Mouse (Mus musculus): ENCODE results near the gene Zdhhc5. TPM values are rescaled to one million over a fixed set of nuclear protein-coding genes. Genes with fewer than 3 reads are reported as not detected.

The Zdhhc5 gene
- polyA plus RNA-seq, 1 experiment from 2014 or later, result 29.7 TPM

DNA sequence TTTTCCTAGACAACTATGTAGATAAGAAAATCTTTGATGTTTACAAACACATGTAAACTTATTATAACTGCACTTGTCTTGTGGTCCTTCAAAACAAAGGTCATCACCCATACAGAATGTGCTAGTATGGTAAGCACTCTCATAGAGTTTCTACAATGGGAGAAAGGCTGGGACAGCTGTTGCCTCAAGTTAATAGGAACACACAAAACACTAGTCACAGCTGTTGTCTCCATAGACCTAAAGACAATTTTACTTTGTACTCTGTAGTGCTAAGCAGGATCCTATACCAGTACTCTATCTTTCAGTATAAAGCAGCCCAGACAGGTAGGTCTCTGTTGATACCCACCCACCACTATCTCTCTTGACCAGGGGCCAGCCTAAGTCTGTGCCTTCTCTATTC is 74.1 kb downstream of the Zdhhc5 start:
- DNase-seq (ENCODE audit: low spot score) (no peak), ATAC-seq (ENCODE audit: low FRiP score, low TSS enrichment) (no peak)
- no peak overlapping the region for H3K4me2 ChIP-seq (replicated peaks; ENCODE audit: low read depth)
- H3K9ac ChIP-seq (ENCODE audit: low read length), result no peak overlapping the region
- TF ChIP-seq CTCF (IDR thresholded peaks at IDR 0.05; ENCODE audit: low read depth), result no peak
- TF ChIP-seq EP300 (optimal IDR thresholded peaks at IDR 0.05), result no peak
- no peaks in the 10 kb centered on the region for H3K36me3 ChIP-seq (ENCODE audit: control insufficient read depth, insufficient read depth, low read length)
- peaks cover 19% of the 10 kb centered on the region for H3K4me1 ChIP-seq (replicated peaks; ENCODE audit: control insufficient read depth, insufficient read depth)
- H3K27ac ChIP-seq (replicated peaks), result 0 out of 2 replicates have a peak overlapping the region, but pooled peaks have one; percentile 40
- H3K4me3 ChIP-seq (ENCODE audit: low read depth, low read length), result no peak overlapping the region
- H3K9me3 ChIP-seq (ENCODE audit: control insufficient read depth, low read length), result no peaks in the 10 kb centered on the region
- no peaks in the 10 kb centered on the region for H3K27me3 ChIP-seq (ENCODE audit: control insufficient read depth, insufficient read depth, low read length)

DNA sequence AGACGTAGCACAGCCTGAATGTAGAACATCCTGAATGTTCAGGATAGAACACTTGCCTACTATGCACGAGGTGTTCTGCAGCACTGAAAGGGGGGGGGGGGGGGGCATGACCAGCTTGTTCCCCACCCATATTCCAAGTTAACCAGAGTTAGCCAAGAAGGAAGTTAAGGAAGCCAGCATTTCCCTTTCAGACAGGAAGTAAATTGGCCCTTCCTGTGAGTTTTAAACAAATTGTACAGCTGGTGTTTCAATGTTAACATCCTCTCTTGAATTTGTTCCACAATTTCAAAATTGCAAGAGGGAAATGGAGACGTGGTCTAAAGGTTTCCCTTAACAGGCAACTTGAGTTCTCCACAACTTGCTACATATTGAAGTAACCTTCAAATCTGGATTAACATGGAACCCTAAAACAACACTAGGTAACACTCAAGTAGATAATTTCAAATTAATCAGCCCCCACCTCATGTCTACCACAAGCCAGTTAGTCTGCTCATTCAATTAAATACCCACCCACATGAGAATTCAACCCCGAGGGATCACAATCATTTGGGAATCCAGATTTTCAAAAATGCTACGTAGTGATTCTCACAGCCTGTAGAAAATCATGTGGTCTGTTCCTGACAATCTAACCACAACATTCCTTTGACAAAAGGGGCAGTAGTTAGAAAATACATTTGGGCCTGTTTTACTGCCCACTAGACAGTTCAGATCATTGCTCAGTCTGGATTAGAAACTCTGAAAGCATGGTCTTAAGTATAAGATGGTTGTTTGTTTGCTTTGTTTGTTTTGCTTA is 76.4 kb downstream of the Zdhhc5 start:
- H3K27ac ChIP-seq (replicated peaks), result peak overlapping the region; percentile 93
- DNase-seq (ENCODE audit: low spot score), result no peak
- WGBS, result 24% methylated on average over 5 of the region's 5 CpGs
- no peaks in the 10 kb centered on the region for H3K36me3 ChIP-seq (ENCODE audit: control insufficient read depth, insufficient read depth, low read length)
- ATAC-seq (ENCODE audit: low FRiP score, low TSS enrichment), result no peak
- H3K9ac ChIP-seq (ENCODE audit: low read length), result no peak overlapping the region
- no peaks in the 10 kb centered on the region for H3K9me3 ChIP-seq (ENCODE audit: control insufficient read depth, low read length)
- H3K4me3 ChIP-seq (ENCODE audit: low read depth, low read length), result no peak overlapping the region
- H3K4me2 ChIP-seq (replicated peaks; ENCODE audit: low read depth), result peak overlapping the region; percentile 34; the same call in 1 of the 2 replicates
- H3K27me3 ChIP-seq (ENCODE audit: control insufficient read depth, insufficient read depth, low read length), result no peaks in the 10 kb centered on the region
- H3K4me1 ChIP-seq (replicated peaks; ENCODE audit: control insufficient read depth, insufficient read depth), result peaks cover 36% of the 10 kb centered on the region
- TF ChIP-seq EP300 (optimal IDR thresholded peaks at IDR 0.05), result no peak
- TF ChIP-seq CTCF (IDR thresholded peaks at IDR 0.05; ENCODE audit: low read depth), result no peak

MicroRNAs within 50 kb of the gene (microRNA counts, 519-probe panel; counts per million panel counts)
- microRNA mmu-miR-130a, result 7,544 counts per million, percentile 96 among the panel's probes with 10 or more counts

Small RNA genes lying within 50 kb of the gene (microRNA-seq; reads per million reads assigned to microRNA genes)
- 21,219 reads per million, percentile 96 among the genes with 10 or more reads in this experiment for gene Mir130a

Other genes with a start within 250 kb of the Zdhhc5 start
- gene Tfpi, start 238.4 kb downstream of the Zdhhc5 start, polyA plus RNA-seq (2015; fragmentation: Nextera tagmentation; extraction: Ambion mirVana), result 22.8 and 23.4 TPM in 2 replicates
- 34.5 and 38.8 TPM in 2 replicates for gene Ctnnd1, start 64.4 kb downstream of the Zdhhc5 start, polyA plus RNA-seq (2015; fragmentation: Nextera tagmentation; extraction: Ambion mirVana)
- gene Btbd18, start 56.1 kb downstream of the Zdhhc5 start, polyA plus RNA-seq (2015; fragmentation: Nextera tagmentation; extraction: Ambion mirVana), result 0.07 and 0.11 TPM in 2 replicates
- 111 and 123 TPM in 2 replicates for gene Selenoh, start 44.4 kb downstream of the Zdhhc5 start, polyA plus RNA-seq (2015; fragmentation: Nextera tagmentation; extraction: Ambion mirVana)
- gene Gm28635, start 37.1 kb downstream of the Zdhhc5 start, polyA plus RNA-seq (2015; fragmentation: Nextera tagmentation; extraction: Ambion mirVana), result not detected in 2 replicates
- 18.1 and 18.2 TPM in 2 replicates for gene Med19, start 36.8 kb downstream of the Zdhhc5 start, polyA plus RNA-seq (2015; fragmentation: Nextera tagmentation; extraction: Ambion mirVana)
- gene Tmx2, start 36.0 kb downstream of the Zdhhc5 start, polyA plus RNA-seq (2015; fragmentation: Nextera tagmentation; extraction: Ambion mirVana), result 80.9 and 86.0 TPM in 2 replicates
- gene Clp1, start 12.2 kb upstream of the Zdhhc5 start, polyA plus RNA-seq (2015; fragmentation: Nextera tagmentation; extraction: Ambion mirVana), result 16.3 and 16.5 TPM in 2 replicates
- gene Ypel4, start 18.9 kb upstream of the Zdhhc5 start, polyA plus RNA-seq (2015; fragmentation: Nextera tagmentation; extraction: Ambion mirVana), result 1.6 and 2.4 TPM in 2 replicates
- 3.8 and 3.9 TPM in 2 replicates for gene Gm19426, start 28.5 kb upstream of the Zdhhc5 start, polyA plus RNA-seq (2015; fragmentation: Nextera tagmentation; extraction: Ambion mirVana)
- gene Serping1, start 60.3 kb upstream of the Zdhhc5 start, polyA plus RNA-seq (2015; fragmentation: Nextera tagmentation; extraction: Ambion mirVana), result 101 and 103 TPM in 2 replicates
- gene Ube2l6, start 83.6 kb upstream of the Zdhhc5 start, polyA plus RNA-seq (2015; fragmentation: Nextera tagmentation; extraction: Ambion mirVana), result 27.6 and 28.6 TPM in 2 replicates
- 0.05 TPM in 1 of 2 replicates, not detected in the other for gene Smtnl1, start 107.5 kb upstream of the Zdhhc5 start, polyA plus RNA-seq (2015; fragmentation: Nextera tagmentation; extraction: Ambion mirVana)
- gene Timm10, start 111.8 kb upstream of the Zdhhc5 start, polyA plus RNA-seq (2015; fragmentation: Nextera tagmentation; extraction: Ambion mirVana), result 37.7 and 42.3 TPM in 2 replicates
- gene Slc43a1, start 123.7 kb upstream of the Zdhhc5 start, polyA plus RNA-seq (2015; fragmentation: Nextera tagmentation; extraction: Ambion mirVana), result 5.1 and 5.4 TPM in 2 replicates
- 0.41 and 0.53 TPM in 2 replicates for gene Rtn4rl2, start 171.5 kb upstream of the Zdhhc5 start, polyA plus RNA-seq (2015; fragmentation: Nextera tagmentation; extraction: Ambion mirVana)
- gene Slc43a3, start 221.4 kb upstream of the Zdhhc5 start, polyA plus RNA-seq (2015; fragmentation: Nextera tagmentation; extraction: Ambion mirVana), result 14.3 and 16.5 TPM in 2 replicates

All from stomach, postnatal 0 days (tissue).